Mouse (Mus musculus): ENCODE measurements around the gene Tspan4. TPM values are rescaled to one million over a fixed set of nuclear protein-coding genes. Genes with fewer than 3 reads are reported as not detected.

Gene Tspan4
- polyA plus RNA-seq, 1 experiment from 2014 or later: 29.7 TPM

GRCm38 (mm10) chr7:141524760-141525579, 49.9 kb downstream of the Tspan4 start:
- ATAC-seq (replicated peaks; ENCODE audit: low FRiP score): peak; percentile 67; the same call in 1 of the 2 replicates

DNA sequence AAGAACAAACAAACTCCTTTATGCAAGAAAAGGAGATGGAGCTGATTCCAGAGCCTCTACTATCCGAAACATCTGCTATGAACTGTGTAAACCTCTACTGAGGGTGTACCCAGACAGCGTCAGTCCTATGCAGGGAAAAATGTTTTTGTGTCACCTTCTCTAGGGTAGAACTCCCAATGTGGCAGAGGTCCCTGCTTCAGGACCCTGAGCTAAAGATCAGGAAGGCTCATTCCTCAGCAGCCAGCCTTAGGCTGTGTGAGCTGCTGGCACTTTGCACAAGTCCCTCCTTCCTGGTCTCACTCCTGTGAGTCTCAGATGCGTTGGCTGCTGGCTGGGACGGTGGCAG, 50.5 kb downstream of the Tspan4 start:
- Histone ChIP-seq H3K36me3 (ENCODE audit: control insufficient read depth, insufficient read depth, low read length) (no peaks in the 10 kb centered on the region), H3K9ac (ENCODE audit: low read length) (no peak overlapping the region), H3K9me3 (ENCODE audit: control insufficient read depth, low read length) (no peaks in the 10 kb centered on the region), H3K4me3 (ENCODE audit: low read depth, low read length) (no peak overlapping the region), H3K27me3 (ENCODE audit: control insufficient read depth, insufficient read depth, low read length) (no peaks in the 10 kb centered on the region), H3K4me2 (ENCODE audit: low read depth, low read length, severe bottlenecking) (no peak overlapping the region), H3K4me1 (replicated peaks; ENCODE audit: control insufficient read depth, insufficient read depth, low read length) (no peaks in the 10 kb centered on the region), H3K27ac (ENCODE audit: low read depth, low read length) (no peak overlapping the region)
- WGBS: 80% methylated on average over 4 of the region's 4 CpGs
- ATAC-seq (replicated peaks; ENCODE audit: low FRiP score): no peak
- DNase-seq (ENCODE audit: low spot score): no peak

More at GRCm38 (mm10) chr7:141524760-141525579, 49.9 kb downstream of the Tspan4 start:
- no peaks in the 10 kb centered on the region for H3K4me1 ChIP-seq (replicated peaks; ENCODE audit: control insufficient read depth, insufficient read depth, low read length)
- H3K4me2 ChIP-seq (ENCODE audit: low read depth, low read length, severe bottlenecking): no peak overlapping the region
- no peak overlapping the region for H3K27ac ChIP-seq (ENCODE audit: low read depth, low read length)
- no peaks in the 10 kb centered on the region for H3K9me3 ChIP-seq (ENCODE audit: control insufficient read depth, low read length)
- no peak overlapping the region for H3K4me3 ChIP-seq (ENCODE audit: low read depth, low read length)
- H3K36me3 ChIP-seq (ENCODE audit: control insufficient read depth, insufficient read depth, low read length): no peaks in the 10 kb centered on the region
- peak; percentile 76 for DNase-seq (ENCODE audit: low spot score)
- no peaks in the 10 kb centered on the region for H3K27me3 ChIP-seq (ENCODE audit: control insufficient read depth, insufficient read depth, low read length)
- 58% methylated on average over 6 of the region's 6 CpGs for WGBS
- H3K9ac ChIP-seq (ENCODE audit: low read length): no peak overlapping the region

GRCm38 (mm10) chr7:141535570-141535969, 60.5 kb downstream of the Tspan4 start:
- H3K36me3 ChIP-seq (ENCODE audit: control insufficient read depth, insufficient read depth, low read length): no peaks in the 10 kb centered on the region

GRCm38 (mm10) chr7:141538852-141539555, 64.0 kb downstream of the Tspan4 start:
- Histone ChIP-seq H3K9me3 (ENCODE audit: control insufficient read depth, low read length) (no peaks in the 10 kb centered on the region), H3K4me3 (ENCODE audit: low read depth, low read length) (peak overlapping the region; percentile 69), H3K9ac (ENCODE audit: low read length) (peak overlapping the region; percentile 78), H3K27me3 (ENCODE audit: control insufficient read depth, insufficient read depth, low read length) (no peaks in the 10 kb centered on the region), H3K36me3 (ENCODE audit: control insufficient read depth, insufficient read depth, low read length) (no peaks in the 10 kb centered on the region), H3K27ac (ENCODE audit: low read depth, low read length) (0 out of 2 replicates have a peak overlapping the region, but pooled peaks have one; percentile 43), H3K4me2 (ENCODE audit: low read depth, low read length, severe bottlenecking) (peak overlapping the region; percentile 90), H3K4me1 (replicated peaks; ENCODE audit: control insufficient read depth, insufficient read depth, low read length) (peaks cover 4% of the 10 kb centered on the region; the same call in 1 of the 2 replicates)
- peak; percentile 54 for DNase-seq (ENCODE audit: low spot score)
- 22% methylated on average over 18 of the region's 18 CpGs for whole genome bisulfite sequencing
- peak; percentile 22 for ATAC-seq (replicated peaks; ENCODE audit: low FRiP score)

More at GRCm38 (mm10) chr7:141535570-141535969, 60.5 kb downstream of the Tspan4 start:
- Histone ChIP-seq H3K4me2 (ENCODE audit: low read depth, low read length, severe bottlenecking) (no peak overlapping the region), H3K27me3 (ENCODE audit: control insufficient read depth, insufficient read depth, low read length) (no peaks in the 10 kb centered on the region), H3K4me1 (replicated peaks; ENCODE audit: control insufficient read depth, insufficient read depth, low read length) (peaks cover 4% of the 10 kb centered on the region; the same call in 1 of the 2 replicates), H3K27ac (ENCODE audit: low read depth, low read length) (no peak overlapping the region), H3K9ac (ENCODE audit: low read length) (no peak overlapping the region), H3K4me3 (ENCODE audit: low read depth, low read length) (no peak overlapping the region), H3K9me3 (ENCODE audit: control insufficient read depth, low read length) (no peaks in the 10 kb centered on the region)
- WGBS: 71% methylated on average over 1 of the region's 1 CpGs
- DNase-seq (ENCODE audit: low spot score): no peak
- no peak for ATAC-seq (replicated peaks; ENCODE audit: low FRiP score)

- H3K4me3 ChIP-seq (ENCODE audit: low read depth, low read length): peak within 1 kb of the TSS; percentile 69
- H3K9ac ChIP-seq (ENCODE audit: low read length): peak within 1 kb of the TSS; percentile 78
- no peaks in the 10 kb centered on the region for H3K27me3 ChIP-seq (ENCODE audit: control insufficient read depth, insufficient read depth, low read length)
- DNase-seq (ENCODE audit: low spot score) (peak; percentile 99), ATAC-seq (replicated peaks; ENCODE audit: low FRiP score) (peak; percentile 97)
- no peaks in the 10 kb centered on the region for H3K9me3 ChIP-seq (ENCODE audit: control insufficient read depth, low read length)
- peak within 1 kb of the TSS; percentile 43; the same call in 1 of the 2 replicates for H3K27ac ChIP-seq (ENCODE audit: low read depth, low read length)
- H3K4me1 ChIP-seq (replicated peaks; ENCODE audit: control insufficient read depth, insufficient read depth, low read length): peaks cover 4% of the 10 kb centered on the region; the same call in 1 of the 2 replicates
- peak within 1 kb of the TSS; percentile 90 for H3K4me2 ChIP-seq (ENCODE audit: low read depth, low read length, severe bottlenecking)
- no peaks in the 10 kb centered on the region for H3K36me3 ChIP-seq (ENCODE audit: control insufficient read depth, insufficient read depth, low read length)
- under 1% methylated on average over 46 of the region's 46 CpGs for WGBS
Observed at GRCm38 (mm10) chr7:141539556-141540311, 64.7 kb downstream of the Tspan4 start, which contains the start of gene Chid1. Chid1 (minus strand) TSS chr7:141539857.

DNA sequence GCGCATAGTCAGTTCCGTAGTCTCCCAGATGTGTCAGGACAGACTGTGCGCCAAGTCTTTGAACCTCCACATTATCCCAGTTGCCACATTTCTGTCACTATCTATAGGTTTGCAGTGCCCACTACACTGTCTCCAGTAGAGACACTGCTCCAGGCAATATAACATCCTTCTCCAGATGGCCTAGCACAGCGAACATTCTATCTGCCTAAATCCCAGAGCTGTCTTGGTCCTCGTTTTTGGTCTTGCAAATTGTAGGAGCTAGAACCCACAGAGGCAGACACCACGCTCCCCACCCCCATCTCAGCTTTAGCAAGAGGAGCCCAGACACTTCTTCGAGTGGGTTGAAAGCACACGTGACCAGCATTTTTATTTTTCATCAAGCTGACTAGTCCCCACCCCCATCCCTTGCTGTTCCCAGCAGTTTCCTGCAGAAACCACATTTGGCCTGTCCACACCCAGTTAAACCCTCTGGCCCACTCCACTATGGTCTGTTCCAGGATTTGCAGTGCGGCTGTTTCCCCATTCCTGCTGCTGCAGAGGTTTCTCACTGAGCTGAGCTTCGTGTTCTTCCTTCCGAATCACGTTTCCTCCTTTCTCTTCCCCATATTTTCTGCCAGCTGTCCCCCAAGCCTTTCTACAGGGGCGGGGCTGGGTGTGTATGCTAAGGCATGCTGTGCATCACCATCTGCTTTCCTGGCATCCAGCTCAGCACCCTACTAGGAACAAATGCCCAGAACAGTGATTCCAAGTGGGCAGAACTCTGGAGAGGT, 65.5 kb downstream of the Tspan4 start:
- H3K27me3 ChIP-seq (ENCODE audit: control insufficient read depth, insufficient read depth, low read length): no peaks in the 10 kb centered on the region
- H3K27ac ChIP-seq (ENCODE audit: low read depth, low read length): no peak overlapping the region; the same call in 1 of the 2 replicates
- H3K4me2 ChIP-seq (ENCODE audit: low read depth, low read length, severe bottlenecking): peak overlapping the region; percentile 90
- peaks cover 4% of the 10 kb centered on the region; the same call in 1 of the 2 replicates for H3K4me1 ChIP-seq (replicated peaks; ENCODE audit: control insufficient read depth, insufficient read depth, low read length)
- no peaks in the 10 kb centered on the region for H3K36me3 ChIP-seq (ENCODE audit: control insufficient read depth, insufficient read depth, low read length)
- H3K9me3 ChIP-seq (ENCODE audit: control insufficient read depth, low read length): no peaks in the 10 kb centered on the region
- peak overlapping the region; percentile 69 for H3K4me3 ChIP-seq (ENCODE audit: low read depth, low read length)
- H3K9ac ChIP-seq (ENCODE audit: low read length): peak overlapping the region; percentile 78
- 57% methylated on average over 13 of the region's 13 CpGs for WGBS
- DNase-seq (ENCODE audit: low spot score) (no peak), ATAC-seq (replicated peaks; ENCODE audit: low FRiP score) (no peak; the same call in none of the 2 replicates)

DNA sequence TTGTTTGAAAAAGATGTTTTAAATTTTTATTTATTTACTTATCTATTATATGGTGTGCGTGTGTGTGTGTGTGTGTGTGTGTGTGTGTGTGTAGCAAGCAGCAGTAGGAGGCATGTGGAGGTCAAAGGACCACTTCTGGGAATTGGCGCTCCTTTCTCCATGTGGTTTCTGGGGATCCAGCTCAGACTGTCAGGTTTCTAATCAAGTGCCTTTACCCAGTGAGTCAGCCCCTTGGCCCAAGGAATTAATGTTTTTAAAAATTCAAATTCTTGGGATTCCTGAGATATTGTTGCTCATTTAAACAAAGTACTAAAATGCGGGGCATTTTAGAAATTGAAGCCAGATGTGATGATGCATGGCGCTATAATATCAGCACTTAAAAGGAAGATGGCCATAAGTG, 66.6 kb downstream of the Tspan4 start:
- H3K4me2 ChIP-seq (ENCODE audit: low read depth, low read length, severe bottlenecking): no peak overlapping the region
- 77% methylated on average over 4 of the region's 4 CpGs for WGBS
- no peak overlapping the region for H3K4me3 ChIP-seq (ENCODE audit: low read depth, low read length)
- DNase-seq (ENCODE audit: low spot score) (no peak), ATAC-seq (replicated peaks; ENCODE audit: low FRiP score) (no peak)
- H3K9ac ChIP-seq (ENCODE audit: low read length): no peak overlapping the region
- H3K36me3 ChIP-seq (ENCODE audit: control insufficient read depth, insufficient read depth, low read length): no peaks in the 10 kb centered on the region
- H3K9me3 ChIP-seq (ENCODE audit: control insufficient read depth, low read length): no peaks in the 10 kb centered on the region
- no peak overlapping the region for H3K27ac ChIP-seq (ENCODE audit: low read depth, low read length)
- H3K4me1 ChIP-seq (replicated peaks; ENCODE audit: control insufficient read depth, insufficient read depth, low read length): peaks cover 4% of the 10 kb centered on the region; the same call in 1 of the 2 replicates
- H3K27me3 ChIP-seq (ENCODE audit: control insufficient read depth, insufficient read depth, low read length): no peaks in the 10 kb centered on the region
